Mouse (Mus musculus) MEL (cell line): ENCODE measurements around the gene Tsnaxip1. TPM values are rescaled to one million over a fixed set of nuclear protein-coding genes. Genes with fewer than 3 reads are reported as not detected.

Experiments used
- DNase-seq: peaks from one replicate; pipeline ENCODE4 v3.0.0; 2011; ENCODE audit warnings: low read depth, low spot score
- H3K27ac ChIP-seq: 2 replicates; pipeline ENCODE4 v1.5.1; 2012; ENCODE audit warnings: low read depth, mild to moderate bottlenecking, control low read depth, low read length, moderate library complexity; ENCODE audit not compliant: control insufficient read depth
- H3K27me3 ChIP-seq, 2 experiments: fragments of 150-350 bp in 1 of 2; sonication (generic) in 1 of 2; 2 replicates each; pipeline ENCODE4 v1.6.1; 2012; ENCODE audit warnings: low read length in 2 of 2, mild to moderate bottlenecking in 2 of 2, improper control_type of control experiment in 1 of 2, moderate library complexity in 1 of 2; ENCODE audit not compliant: insufficient read depth in 2 of 2, control insufficient read depth in 1 of 2
- H3K36me3 ChIP-seq, 2 experiments: 2 replicates each; pipeline ENCODE4 v1.6.1; 2012 to 2014; ENCODE audit warnings: low read length in 2 of 2, improper control_type of control experiment in 1 of 2, inconsistent platforms in 1 of 2, mild to moderate bottlenecking in 1 of 2; ENCODE audit not compliant: insufficient read depth in 2 of 2, control insufficient read depth in 1 of 2
- H3K4me1 ChIP-seq, 2 experiments: fragments of 150-350 bp in 1 of 2; sonication (generic) in 1 of 2; 2 replicates each; pipeline ENCODE4 v1.6.1; 2012; ENCODE audit warnings: low read length in 2 of 2, improper control_type of control experiment in 1 of 2, mild to moderate bottlenecking in 1 of 2; ENCODE audit not compliant: insufficient read depth in 2 of 2, control insufficient read depth in 1 of 2
- H3K4me3 ChIP-seq, 2 experiments: fragments of 150-350 bp in 1 of 2; sonication (generic) in 1 of 2; 2 replicates each; pipeline ENCODE4 v1.5.1; 2012; ENCODE audit warnings: low read depth in 2 of 2, low read length in 2 of 2, mild to moderate bottlenecking in 2 of 2, moderate library complexity in 2 of 2, control low read depth in 1 of 2, improper control_type of control experiment in 1 of 2; ENCODE audit not compliant: control insufficient read depth in 1 of 2, insufficient read depth in 1 of 2
- H3K79me2 ChIP-seq: 2 replicates; pipeline ENCODE4 v1.6.1; 2012; ENCODE audit warnings: mild to moderate bottlenecking, low read length, moderate library complexity; ENCODE audit not compliant: control insufficient read depth, poor library complexity, insufficient read depth
- H3K9ac ChIP-seq: 2 replicates; pipeline ENCODE4 v1.6.1; 2012; ENCODE audit warnings: low read depth, mild to moderate bottlenecking, control low read depth, low read length, moderate library complexity; ENCODE audit not compliant: control insufficient read depth, poor library complexity, severe bottlenecking
- H3K9me3 ChIP-seq: fragments of 150-350 bp; sonication (generic); replicated peaks from 2 replicates; pipeline ENCODE4 v1.6.1; 2012; ENCODE audit warnings: mild to moderate bottlenecking, low read length, improper control_type of control experiment, moderate library complexity; ENCODE audit not compliant: insufficient read depth
- CHD2 ChIP-seq: IDR thresholded peaks from 2 replicates; pipeline ENCODE4 v1.6.1; 2011; ENCODE audit warnings: low read length, improper control_type of control experiment
- E2F4 ChIP-seq: IDR thresholded peaks from 2 replicates; pipeline ENCODE4 v1.6.1; 2011; ENCODE audit warnings: low read depth, low read length, improper control_type of control experiment, borderline replicate concordance
- ETS1 ChIP-seq: IDR thresholded peaks from 2 replicates; pipeline ENCODE4 v1.6.1; 2012; ENCODE audit warnings: low read depth, mild to moderate bottlenecking, inconsistent platforms, low read length, improper control_type of control experiment, moderate library complexity
- KAT2A ChIP-seq: conservative IDR thresholded peaks from 2 replicates; pipeline ENCODE4 v1.6.1; 2012; ENCODE audit warnings: low read depth, low read length, improper control_type of control experiment, inconsistent platforms
- MAX ChIP-seq: IDR thresholded peaks from 2 replicates; pipeline ENCODE4 v1.6.1; 2011; ENCODE audit warnings: low read length, improper control_type of control experiment
- NELFE ChIP-seq: IDR thresholded peaks from 2 replicates; pipeline ENCODE4 v1.6.1; 2011; ENCODE audit warnings: low read depth, low read length, improper control_type of control experiment
- NRF1 ChIP-seq: IDR thresholded peaks from 2 replicates; pipeline ENCODE4 v1.6.1; 2014; ENCODE audit warnings: low read depth, mild to moderate bottlenecking, inconsistent platforms, low read length, improper control_type of control experiment, moderate library complexity; ENCODE audit not compliant: poor library complexity, insufficient read depth, severe bottlenecking
- RCOR1 ChIP-seq: IDR thresholded peaks from 2 replicates; pipeline ENCODE4 v1.6.1; 2012; ENCODE audit warnings: low read depth, mild to moderate bottlenecking, inconsistent platforms, low read length, improper control_type of control experiment
- SMC3 ChIP-seq: IDR thresholded peaks from 2 replicates; pipeline ENCODE4 v1.6.1; 2011; ENCODE audit warnings: low read depth, low read length, improper control_type of control experiment
- TAL1 ChIP-seq: IDR thresholded peaks from 2 replicates; pipeline ENCODE4 v1.6.1; 2012; ENCODE audit warnings: mild to moderate bottlenecking, inconsistent platforms, low read length, moderate library complexity, mixed read lengths
- ZC3H11A ChIP-seq: IDR thresholded peaks from 2 replicates; pipeline ENCODE4 v1.6.1; 2012; ENCODE audit warnings: low read depth, mild to moderate bottlenecking, inconsistent platforms, low read length, improper control_type of control experiment
- ZMIZ1 ChIP-seq: IDR thresholded peaks from 2 replicates; pipeline ENCODE4 v1.6.1; 2012; ENCODE audit warnings: low read depth, mild to moderate bottlenecking, inconsistent platforms, low read length, improper control_type of control experiment, moderate library complexity
- polyA plus RNA-seq, 2 experiments: library from polyadenylated mRNA; stranded (reverse) in 1 of 2; unstranded in 1 of 2; fragments of >175 nt in 1 of 2; fragments of >200 nt in 1 of 2; gene quantifications; 2 replicates each; pipeline versions ENCODE4 v1.2.1 to v1.2.4; 2012; ENCODE audit warnings: low replicate concordance in 2 of 2, low read depth in 1 of 2; ENCODE audit not compliant: insufficient read length in 2 of 2, insufficient read depth in 1 of 2, missing spikeins in 1 of 2
- total RNA-seq: library from RNA; depleted of rRNA; stranded (reverse); fragments of 300-350 nt; gene quantifications from 2 replicates; pipeline ENCODE4 v1.2.3, GENCODE M21; 2012

Tsnaxip1 gene
- total and polyA plus RNA-seq, 3 experiments: 0.10 TPM; not detected in 2

DNA sequence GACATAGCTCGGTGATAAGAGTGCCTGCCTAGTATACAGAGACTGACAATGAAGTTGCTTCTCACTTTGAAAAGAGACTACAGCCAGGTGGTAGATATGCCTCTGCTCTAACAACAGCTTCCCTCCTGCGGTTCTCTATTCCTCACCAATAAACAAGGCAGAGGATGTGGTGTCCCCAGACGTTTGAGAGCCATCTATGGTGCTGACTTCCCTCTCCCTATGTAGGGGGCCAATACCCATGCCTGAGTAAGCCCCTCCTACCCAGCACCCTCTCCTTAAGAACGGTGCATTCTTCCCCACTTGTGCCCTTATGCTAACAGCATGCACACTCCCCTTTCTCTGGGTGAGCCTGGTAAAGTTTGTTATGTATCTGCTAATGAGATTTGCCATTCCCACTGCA lies 38.6 kb upstream of the Tsnaxip1 start:
- no peaks in the 10 kb centered on the region; a peak in 1 of 4 replicates for H3K36me3 ChIP-seq
- H3K4me3 ChIP-seq: no peak overlapping the region
- DNase-seq: no peak
- H3K4me1 ChIP-seq: no peaks in the 10 kb centered on the region
- no peaks in the 10 kb centered on the region for H3K79me2 ChIP-seq
- H3K27me3 ChIP-seq: no peaks in the 10 kb centered on the region
- no peak overlapping the region for H3K9ac ChIP-seq
- H3K9me3 ChIP-seq: no peaks in the 10 kb centered on the region
- H3K27ac ChIP-seq: no peak overlapping the region
- TF ChIP-seq MAX: no peak
- TF ChIP-seq ZMIZ1: no peak
- TF ChIP-seq RCOR1: no peak

DNA sequence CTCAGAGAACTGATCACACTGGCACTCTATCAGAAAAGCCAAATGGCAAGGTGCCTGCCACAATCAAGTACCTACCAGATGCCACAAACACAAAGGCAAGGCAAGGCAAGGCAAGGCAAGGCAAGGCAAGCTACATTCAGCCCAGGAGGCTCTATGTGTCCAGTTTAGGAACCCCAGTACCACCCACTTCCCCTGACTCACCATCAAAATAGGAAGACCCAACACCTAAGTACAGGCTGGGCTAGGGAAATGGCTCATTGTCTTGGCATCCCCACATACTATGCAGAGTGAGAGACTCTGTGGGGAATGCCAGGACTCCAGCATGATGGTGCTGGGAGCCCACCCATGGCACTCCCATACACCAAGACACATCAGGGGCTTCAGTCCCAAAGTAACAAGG lies 37.9 kb upstream of the Tsnaxip1 start:
- Histone ChIP-seq H3K27ac (no peak overlapping the region), H3K4me3 (no peak overlapping the region), H3K27me3 (no peaks in the 10 kb centered on the region), H3K9me3 (no peaks in the 10 kb centered on the region), H3K9ac (no peak overlapping the region), H3K36me3 (peaks cover 0 to 2% of the 10 kb centered on the region in 2 experiments; a peak in 1 of 4 replicates), H3K4me1 (peaks cover 0 to 4% of the 10 kb centered on the region in 2 experiments; a peak in 1 of 4 replicates), H3K79me2 (no peaks in the 10 kb centered on the region)
- DNase-seq: no peak
- no peak for TF ChIP-seq NELFE
- TF ChIP-seq TAL1: no peak
- TF ChIP-seq RCOR1: no peak
- no peak for TF ChIP-seq SMC3
- TF ChIP-seq ZMIZ1: no peak
- TF ChIP-seq ETS1: no peak
- TF ChIP-seq NRF1: no peak
- no peak for TF ChIP-seq KAT2A
- TF ChIP-seq CHD2: no peak
- TF ChIP-seq ZC3H11A: no peak

DNA sequence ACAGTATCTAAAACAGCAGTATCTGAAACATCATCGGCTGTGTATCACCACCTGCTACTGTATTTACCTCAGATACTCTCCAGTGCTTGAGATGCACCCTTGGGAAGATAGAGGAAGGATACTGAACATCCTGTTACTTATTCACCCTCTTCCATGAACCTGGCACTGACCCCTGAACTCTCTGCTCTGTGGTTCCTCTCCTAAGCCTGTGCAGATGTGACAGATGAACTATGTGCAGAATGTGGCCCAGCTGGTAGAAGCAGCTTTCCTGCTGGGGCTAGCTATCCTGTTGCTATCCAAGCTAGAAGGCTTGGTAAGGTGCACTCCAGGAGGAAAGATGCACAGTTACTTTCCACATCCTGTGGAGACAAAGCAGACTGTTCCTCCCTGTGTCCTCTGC lies 34.2 kb upstream of the Tsnaxip1 start:
- Histone ChIP-seq H3K9me3 (no peaks in the 10 kb centered on the region), H3K9ac (no peak overlapping the region), H3K4me3 (no peak overlapping the region), H3K27ac (no peak overlapping the region), H3K27me3 (no peaks in the 10 kb centered on the region), H3K36me3 (peaks cover 0 to 2% of the 10 kb centered on the region in 2 experiments; a peak in 1 of 4 replicates), H3K4me1 (peaks cover 0 to 4% of the 10 kb centered on the region in 2 experiments; a peak in 2 of 4 replicates), H3K79me2 (no peaks in the 10 kb centered on the region)
- TF ChIP-seq E2F4: no peak
- no peak for DNase-seq
